Mouse (Mus musculus) hindbrain, embryonic 15.5 days (tissue): ENCODE data around the gene Hcn2. TPM values are rescaled to one million over a fixed set of nuclear protein-coding genes. Genes with fewer than 3 reads are reported as not detected.

Experiments used
- ATAC-seq: fragments of 200-750 bp; cut with Nextera tagmentation; 2 replicates; pipeline ENCODE4 v1.8.0; 2017; ENCODE audit warnings: low read depth, moderate number of reproducible peaks, moderate TSS enrichment; ENCODE audit not compliant: low FRiP score
- H3K27ac ChIP-seq: fragments of 300-500 bp; sonication (generic); replicated peaks from 2 replicates; pipeline ENCODE4 v1.5.1; 2015; ENCODE audit warnings: mild to moderate bottlenecking, inconsistent platforms
- H3K27me3 ChIP-seq: fragments of 300-500 bp; sonication (generic); 2 replicates; pipeline ENCODE4 v1.6.1; 2015; ENCODE audit warnings: control low read depth, inconsistent platforms
- H3K36me3 ChIP-seq: fragments of 300-500 bp; sonication (generic); 2 replicates; pipeline ENCODE4 v1.6.1; 2015; ENCODE audit warnings: control low read depth, inconsistent platforms
- H3K4me1 ChIP-seq: fragments of 300-500 bp; sonication (generic); replicated peaks from 2 replicates; pipeline ENCODE4 v1.6.1; 2015; ENCODE audit warnings: control low read depth, inconsistent platforms
- H3K4me2 ChIP-seq: fragments of 300-500 bp; sonication (generic); 2 replicates; pipeline ENCODE4 v1.6.1; 2015; ENCODE audit warnings: moderate library complexity, mild to moderate bottlenecking, inconsistent platforms
- H3K4me3 ChIP-seq: fragments of 300-500 bp; sonication (generic); 2 replicates; pipeline ENCODE4 v1.5.1; 2015; ENCODE audit warnings: mild to moderate bottlenecking, inconsistent platforms
- H3K9ac ChIP-seq: fragments of 300-500 bp; sonication (generic); 2 replicates; pipeline ENCODE4 v1.6.1; 2015; ENCODE audit warnings: inconsistent platforms
- H3K9me3 ChIP-seq: fragments of 300-500 bp; sonication (generic); 2 replicates; pipeline ENCODE4 v1.6.1; 2016; ENCODE audit warnings: control low read depth, inconsistent platforms
- WGBS: fragments of 180-500 bp; shearing (Covaris S2); methylation state at CpG from one replicate; pipeline ENCODE4 v1.1.7; 2015; 5-methylcytosine and 5-hydroxymethylcytosine counted together
- polyA plus RNA-seq: library from polyadenylated mRNA; unstranded; fragments of >200 nt; fragmentation: Nextera tagmentation; extraction: Ambion mirVana; gene quantifications from 2 replicates; pipeline ENCODE4 v1.2.1, GENCODE M21; 2015

The Hcn2 gene
- polyA plus RNA-seq, 1 experiment from 2014 or later: 2.8 TPM

GRCm38 (mm10) chr10:79704970-79705360, 11.5 kb upstream of the Hcn2 start:
- peak overlapping the region; percentile 87 for H3K27ac ChIP-seq
- peaks cover 33% of the 10 kb centered on the region for H3K4me1 ChIP-seq
- ATAC-seq: no peak; the same call in 1 of the 2 replicates

GRCm38 (mm10) chr10:79705951-79706350, 10.5 kb upstream of the Hcn2 start:
- ATAC-seq: no peak
- Histone ChIP-seq H3K9me3 (no peaks in the 10 kb centered on the region), H3K27ac (peak overlapping the region; percentile 40; the same call in 1 of the 2 replicates), H3K4me3 (peak overlapping the region; percentile 85), H3K27me3 (no peaks in the 10 kb centered on the region), H3K4me2 (peak overlapping the region; percentile 95), H3K36me3 (peaks cover 11% of the 10 kb centered on the region; the same call in 1 of the 2 replicates), H3K9ac (peak overlapping the region; percentile 93), H3K4me1 (peaks cover 33% of the 10 kb centered on the region)
- 89% methylated on average over 5 of the region's 5 CpGs for WGBS

More at GRCm38 (mm10) chr10:79704970-79705360, 11.5 kb upstream of the Hcn2 start:
- peak overlapping the region; percentile 93 for H3K9ac ChIP-seq
- no peaks in the 10 kb centered on the region for H3K27me3 ChIP-seq
- H3K9me3 ChIP-seq: no peaks in the 10 kb centered on the region
- peaks cover 5% of the 10 kb centered on the region; the same call in 1 of the 2 replicates for H3K36me3 ChIP-seq
- 6% methylated on average over 10 of the region's 10 CpGs for WGBS
- peak overlapping the region; percentile 95 for H3K4me2 ChIP-seq
- H3K4me3 ChIP-seq: peak overlapping the region; percentile 85

GRCm38 (mm10) chr10:79706406-79707094, 9.9 kb upstream of the Hcn2 start:
- Histone ChIP-seq H3K9ac (0 out of 2 replicates have a peak overlapping the region, but pooled peaks have one; percentile 93), H3K27ac (peak overlapping the region; percentile 40; the same call in 1 of the 2 replicates), H3K4me3 (peak overlapping the region; percentile 85), H3K4me2 (peak overlapping the region; percentile 95), H3K4me1 (peaks cover 33% of the 10 kb centered on the region), H3K36me3 (peaks cover 17% of the 10 kb centered on the region), H3K27me3 (no peaks in the 10 kb centered on the region), H3K9me3 (no peaks in the 10 kb centered on the region)
- 86% methylated on average over 5 of the region's 5 CpGs for WGBS
- ATAC-seq: no peak

- Histone ChIP-seq H3K4me1 (peaks cover 33% of the 10 kb centered on the region), H3K9me3 (no peaks in the 10 kb centered on the region), H3K27me3 (no peaks in the 10 kb centered on the region), H3K4me3 (peak overlapping the region; percentile 5; the same call in 1 of the 2 replicates), H3K4me2 (peak overlapping the region; percentile 95), H3K27ac (no peak overlapping the region), H3K36me3 (peaks cover 20% of the 10 kb centered on the region), H3K9ac (0 out of 2 replicates have a peak overlapping the region, but pooled peaks have one; percentile 1)
- no peak for ATAC-seq
- WGBS: 81% methylated on average over 1 of the region's 1 CpGs
Measured at GRCm38 (mm10) chr10:79707162-79707561, 9.3 kb upstream of the Hcn2 start.

- H3K4me2 ChIP-seq: peak overlapping the region; percentile 95
- no peak overlapping the region for H3K9ac ChIP-seq
Measured at GRCm38 (mm10) chr10:79707759-79708158, 8.7 kb upstream of the Hcn2 start.

GRCm38 (mm10) chr10:79708668-79709067, 7.8 kb upstream of the Hcn2 start:
- no peak for ATAC-seq
- WGBS: 92% methylated on average over 21 of the region's 21 CpGs
- no peak overlapping the region for H3K4me2 ChIP-seq
- H3K4me3 ChIP-seq: no peak overlapping the region
- H3K36me3 ChIP-seq: peaks cover 20% of the 10 kb centered on the region
- no peaks in the 10 kb centered on the region for H3K27me3 ChIP-seq
- no peak overlapping the region for H3K27ac ChIP-seq
- H3K9me3 ChIP-seq: no peaks in the 10 kb centered on the region
- no peak overlapping the region for H3K9ac ChIP-seq
- peaks cover 33% of the 10 kb centered on the region for H3K4me1 ChIP-seq

More at GRCm38 (mm10) chr10:79707759-79708158, 8.7 kb upstream of the Hcn2 start:
- Histone ChIP-seq H3K36me3 (peaks cover 20% of the 10 kb centered on the region), H3K9me3 (no peaks in the 10 kb centered on the region), H3K4me3 (no peak overlapping the region), H3K27me3 (no peaks in the 10 kb centered on the region), H3K27ac (no peak overlapping the region), H3K4me1 (peaks cover 33% of the 10 kb centered on the region)
- no peak for ATAC-seq
- WGBS: 69% methylated on average over 4 of the region's 4 CpGs

- ATAC-seq: no peak
- Histone ChIP-seq H3K4me1 (peaks cover 33% of the 10 kb centered on the region), H3K4me3 (no peak overlapping the region), H3K27ac (no peak overlapping the region), H3K9me3 (no peaks in the 10 kb centered on the region), H3K27me3 (no peaks in the 10 kb centered on the region), H3K36me3 (peaks cover 20% of the 10 kb centered on the region), H3K4me2 (no peak overlapping the region), H3K9ac (no peak overlapping the region)
- 84% methylated on average over 7 of the region's 7 CpGs for WGBS
Measured at GRCm38 (mm10) chr10:79709307-79709706, 7.1 kb upstream of the Hcn2 start.

- no peaks in the 10 kb centered on the region for H3K9me3 ChIP-seq
- H3K4me1 ChIP-seq: peaks cover 22% of the 10 kb centered on the region
- H3K27me3 ChIP-seq: peaks cover 17% of the 10 kb centered on the region
- no peak overlapping the region for H3K4me3 ChIP-seq
- ATAC-seq: no peak
- H3K27ac ChIP-seq: no peak overlapping the region
- WGBS: 84% methylated on average over 1 of the region's 1 CpGs
- H3K9ac ChIP-seq: no peak overlapping the region
- H3K36me3 ChIP-seq: peaks cover 20% of the 10 kb centered on the region
- H3K4me2 ChIP-seq: no peak overlapping the region
Measured at GRCm38 (mm10) chr10:79712029-79712428, 4.4 kb upstream of the Hcn2 start.

- Histone ChIP-seq H3K27me3 (peaks cover 17% of the 10 kb centered on the region), H3K36me3 (peaks cover 16% of the 10 kb centered on the region), H3K4me3 (no peak overlapping the region), H3K9ac (no peak overlapping the region), H3K9me3 (no peaks in the 10 kb centered on the region), H3K27ac (no peak overlapping the region), H3K4me1 (peaks cover 22% of the 10 kb centered on the region), H3K4me2 (no peak overlapping the region)
- WGBS: 12% methylated on average over 4 of the region's 6 CpGs
- peak; percentile 19; the same call in 1 of the 2 replicates for ATAC-seq
Measured at GRCm38 (mm10) chr10:79712499-79713126, 3.8 kb upstream of the Hcn2 start.

GRCm38 (mm10) chr10:79713163-79713562, 3.3 kb upstream of the Hcn2 start:
- no peak for ATAC-seq
- Histone ChIP-seq H3K9me3 (no peaks in the 10 kb centered on the region), H3K27ac (no peak overlapping the region), H3K36me3 (peaks cover 16% of the 10 kb centered on the region), H3K9ac (no peak overlapping the region), H3K4me3 (no peak overlapping the region), H3K4me2 (no peak overlapping the region), H3K27me3 (peaks cover 21% of the 10 kb centered on the region), H3K4me1 (peaks cover 24% of the 10 kb centered on the region)
- 40% methylated on average over 1 of the region's 1 CpGs for WGBS

- Histone ChIP-seq H3K4me3 (no peak overlapping the region), H3K4me1 (peaks cover 28% of the 10 kb centered on the region), H3K9ac (no peak overlapping the region), H3K4me2 (no peak overlapping the region), H3K27me3 (peaks cover 24% of the 10 kb centered on the region), H3K27ac (no peak overlapping the region), H3K36me3 (peaks cover 16% of the 10 kb centered on the region), H3K9me3 (no peaks in the 10 kb centered on the region)
- ATAC-seq: no peak
- WGBS: 52% methylated on average over 4 of the region's 4 CpGs
Measured at GRCm38 (mm10) chr10:79714996-79715395, 1.4 kb upstream of the Hcn2 start.

GRCm38 (mm10) chr10:79716988-79717355, 538 bp downstream of the Hcn2 start:
- H3K27me3 ChIP-seq: peaks cover 24% of the 10 kb centered on the region
- H3K27ac ChIP-seq: peak overlapping the region; percentile 64
- WGBS: 0% methylated on average over 42 of the region's 44 CpGs
- H3K4me3 ChIP-seq: peak overlapping the region; percentile 86
- H3K9me3 ChIP-seq: no peaks in the 10 kb centered on the region
- ATAC-seq: 0 out of 2 replicates have a peak, but pooled peaks have one; percentile 3
- peaks cover 28% of the 10 kb centered on the region for H3K4me1 ChIP-seq
- peak overlapping the region; percentile 84 for H3K9ac ChIP-seq
- no peaks in the 10 kb centered on the region for H3K36me3 ChIP-seq
- H3K4me2 ChIP-seq: peak overlapping the region; percentile 82
